Mouse (Mus musculus): ENCODE measurements around the gene Plgrkt. TPM values are rescaled to one million over a fixed set of nuclear protein-coding genes. Genes with fewer than 3 reads are reported as not detected.
A peak's percentile ranks its signal among the peaks of the same experiment; 100 is the strongest.
"Not testable (repeated sequence)": the region's sequence is repeated elsewhere in the genome, so short reads cannot be mapped to it uniquely, and the experiment has no call there.

The Plgrkt gene
- total RNA-seq (2014; fragmentation: Nextera tagmentation) (90.3 and 93.3 TPM in 2 replicates), total RNA-seq (2017) (49.2 and 53.6 TPM in 2 replicates)

DNA sequence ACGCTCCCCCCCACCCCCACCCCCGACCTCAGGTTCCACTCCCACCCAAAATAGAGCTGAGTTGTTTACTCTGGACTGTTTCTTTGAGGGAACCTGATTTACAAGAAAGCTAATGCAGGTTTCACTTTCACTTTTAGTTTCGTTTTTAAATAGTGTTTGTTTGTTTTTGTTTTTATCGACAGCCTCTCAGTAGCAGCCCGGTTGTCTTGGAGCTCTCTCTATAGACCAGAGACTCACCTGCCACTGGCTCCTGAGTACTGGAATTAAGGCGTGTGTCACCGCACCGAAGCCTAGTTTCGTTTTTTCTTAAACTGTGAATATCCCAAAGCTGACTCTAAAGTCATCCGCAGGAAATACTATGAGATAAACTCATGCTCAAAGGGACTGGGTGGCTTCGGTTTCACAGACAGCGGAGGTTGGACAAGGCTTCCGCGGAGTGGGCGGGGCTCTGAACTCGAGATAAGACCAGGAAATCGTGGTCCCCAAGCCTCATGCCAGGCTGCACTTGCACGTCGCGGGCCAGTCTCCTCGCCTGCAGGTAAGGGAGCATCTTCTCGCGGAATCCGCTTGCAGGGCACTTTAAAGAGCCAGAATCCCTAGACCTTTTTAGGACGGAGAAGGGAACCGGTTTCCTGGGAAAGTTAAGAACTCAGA is at the start of gene Plgrkt, which contains the start of gene Cd274:
TSS of gene Plgrkt (minus strand) at position 422 of the 654 bp plus-strand sequence.
TSS of gene Cd274 (plus strand) at position 487 of the 654 bp plus-strand sequence.
- ATAC-seq (replicated peaks; ENCODE audit: poor library complexity, severe bottlenecking), result peak; percentile 88

DNA sequence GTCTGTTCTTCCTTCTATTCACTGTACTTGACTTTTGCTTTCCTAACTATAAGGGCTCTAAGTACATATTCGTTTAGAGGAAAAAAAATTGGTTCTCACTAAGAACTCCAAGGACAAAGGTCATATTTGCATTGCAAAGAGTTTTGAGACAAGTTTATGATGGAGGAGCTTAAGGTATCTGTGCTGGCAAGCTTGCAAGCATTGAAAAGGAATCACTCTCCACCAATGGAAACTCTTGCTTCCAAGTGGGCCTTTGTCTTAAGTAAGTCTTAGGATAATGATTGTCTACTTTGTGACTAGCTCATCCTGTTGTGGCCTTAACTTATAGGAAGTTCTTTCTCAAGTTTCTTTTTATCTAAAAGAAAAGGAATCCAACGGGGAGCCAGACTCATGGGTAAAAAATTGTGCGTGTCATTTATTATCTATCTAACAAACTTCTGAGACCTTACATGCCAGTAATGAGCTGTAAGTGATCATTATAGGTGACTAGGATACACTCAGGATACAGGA is 49.3 kb upstream of the Plgrkt start:
- ATAC-seq (replicated peaks; ENCODE audit: poor library complexity, severe bottlenecking), result no peak

DNA sequence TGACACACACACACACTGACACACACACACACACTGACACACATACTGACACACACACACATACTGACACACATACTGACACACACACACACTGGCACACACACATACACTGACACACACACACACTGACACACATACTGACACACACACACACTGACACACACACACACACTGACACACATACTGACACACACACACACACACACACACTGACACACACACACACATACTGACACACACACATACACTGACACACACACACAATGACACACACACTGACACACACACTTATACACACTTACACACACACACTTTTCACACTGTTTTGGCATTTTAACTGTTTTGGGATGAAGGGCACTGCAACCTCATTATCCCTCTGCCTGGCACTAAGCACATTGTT is 47.7 kb upstream of the Plgrkt start:
- ATAC-seq (replicated peaks; ENCODE audit: poor library complexity, severe bottlenecking), result not testable (repeated sequence)

DNA sequence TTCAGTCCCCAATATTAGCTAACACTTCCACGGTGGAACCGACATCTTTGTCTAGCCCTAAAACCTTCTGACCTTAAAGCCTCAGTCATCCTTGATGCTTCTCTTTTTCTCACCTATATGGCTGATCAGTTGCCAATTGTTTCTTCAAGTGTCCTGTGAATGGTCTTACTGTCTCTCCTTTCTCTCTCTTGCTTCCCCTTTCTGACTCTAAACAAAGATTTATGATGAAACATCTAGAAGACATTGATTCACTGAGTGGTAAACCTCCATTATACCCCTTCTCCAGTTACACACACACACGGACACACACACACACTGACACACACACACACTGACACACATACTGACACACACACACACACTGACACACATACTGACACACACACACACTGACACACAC is 47.3 kb upstream of the Plgrkt start:
- peak; percentile 71 for ATAC-seq (replicated peaks; ENCODE audit: poor library complexity, severe bottlenecking)

DNA sequence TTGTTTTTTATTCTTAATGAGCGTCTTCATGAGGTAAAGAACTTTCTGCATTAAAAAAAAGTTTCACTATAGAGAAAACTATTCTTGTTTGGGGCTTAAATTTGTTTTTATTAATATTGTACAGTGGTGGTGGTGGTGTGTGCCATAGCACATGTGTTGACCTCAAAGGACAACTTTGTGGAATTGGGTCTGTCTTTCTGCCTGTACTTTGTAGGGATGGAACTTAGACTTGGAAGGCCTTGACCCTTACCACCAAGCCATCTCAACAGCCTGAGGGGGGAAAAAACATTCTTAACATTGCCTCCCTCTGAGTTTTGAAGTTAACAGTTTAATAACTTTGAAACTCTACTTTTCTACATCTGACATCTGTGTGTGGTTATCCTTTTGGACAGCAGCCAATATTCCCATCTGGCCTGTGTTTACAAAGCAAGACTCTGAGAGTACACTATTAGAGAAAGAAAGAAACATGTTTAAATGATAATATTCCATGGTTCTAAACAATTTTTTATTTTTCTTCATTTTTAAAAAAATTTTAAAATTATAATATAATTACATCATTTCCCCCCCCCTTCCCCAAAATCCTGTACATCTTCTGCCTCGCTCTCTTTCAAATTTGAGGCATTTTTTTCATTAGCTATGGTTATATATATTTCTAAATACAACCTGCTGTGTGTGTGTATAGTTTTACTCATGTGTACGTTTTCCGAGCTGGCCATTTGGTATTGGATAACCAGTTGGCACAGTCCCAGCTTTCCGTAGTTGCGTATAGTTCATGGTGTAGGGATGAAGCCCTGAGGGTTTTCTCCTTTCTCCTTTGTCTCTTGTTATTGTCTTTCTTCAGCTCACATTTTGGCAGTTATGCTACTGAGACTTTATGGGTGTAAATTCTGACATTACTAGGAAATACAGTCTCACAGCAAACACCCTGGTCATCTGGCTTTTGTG is 45.6 kb upstream of the Plgrkt start:
- ATAC-seq (replicated peaks; ENCODE audit: poor library complexity, severe bottlenecking), result no peak

DNA sequence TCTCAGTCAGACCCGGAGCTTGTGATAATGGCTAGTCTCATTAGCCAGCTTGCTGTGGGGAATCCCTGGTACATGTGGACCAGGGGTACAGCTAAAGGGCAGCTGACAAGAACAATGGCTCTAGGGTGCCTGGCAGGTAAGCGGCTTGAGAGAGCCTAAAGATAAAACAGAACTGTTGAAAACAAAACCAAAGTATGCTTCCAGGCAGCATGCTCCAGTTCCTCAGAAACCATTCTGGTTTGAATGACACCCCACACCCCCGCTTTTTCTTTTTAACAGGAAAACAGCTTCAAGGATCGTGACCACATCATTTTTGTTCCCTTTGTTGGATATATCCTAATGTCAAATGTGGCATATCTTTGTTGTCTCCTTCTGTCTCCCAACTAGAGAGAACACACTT is 43.4 kb upstream of the Plgrkt start, which contains the start of gene Pdcd1lg2:
TSS of gene Pdcd1lg2 (plus strand) at position 301 of the 400 bp plus-strand sequence.
- ATAC-seq (replicated peaks; ENCODE audit: poor library complexity, severe bottlenecking), result no peak

DNA sequence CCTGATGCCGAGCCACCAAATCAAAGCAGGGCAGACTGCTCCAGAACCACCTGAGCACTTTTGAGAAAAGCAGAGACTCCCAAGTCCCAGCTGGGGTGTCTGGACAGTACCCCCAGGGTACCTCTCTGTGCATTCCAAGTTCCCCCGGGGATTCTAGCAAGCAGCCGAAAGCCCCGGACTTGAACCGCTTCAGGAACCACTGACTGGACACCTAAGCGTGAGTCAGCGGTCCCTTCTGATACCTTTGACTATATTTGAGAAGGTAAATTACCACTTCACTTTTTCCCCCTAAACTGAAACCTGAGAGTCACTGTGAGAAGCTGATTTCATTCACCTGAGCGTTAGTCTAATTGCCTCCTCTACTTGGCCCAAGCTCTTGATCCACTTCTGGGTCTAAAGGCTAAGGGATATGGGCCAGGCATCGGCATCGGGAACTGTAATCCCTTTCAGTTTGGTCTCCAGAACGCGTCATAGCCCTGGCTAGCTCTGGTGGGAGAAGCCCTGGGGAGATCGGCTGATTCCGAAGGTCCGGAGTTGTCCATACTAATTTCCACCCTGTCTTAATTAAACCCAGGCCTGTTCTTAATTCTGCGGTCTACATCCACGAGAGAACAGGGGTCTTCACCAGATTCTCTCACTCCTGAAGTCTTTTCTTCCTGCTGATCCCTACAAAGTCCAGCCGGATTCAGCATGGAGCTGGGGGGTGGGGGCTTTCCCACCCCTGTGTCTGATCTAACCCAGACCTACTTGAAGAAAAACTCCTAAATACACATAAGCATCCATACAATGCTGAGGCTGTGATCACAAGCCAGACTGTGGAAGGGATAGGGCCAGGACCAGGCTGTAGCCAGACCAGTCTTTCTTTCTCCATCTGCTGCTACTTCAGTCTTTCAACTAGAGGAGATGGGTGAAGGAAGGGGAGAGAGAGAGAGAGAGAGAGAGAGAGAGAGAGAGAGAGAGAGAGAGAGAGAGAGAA is 39.1 kb upstream of the Plgrkt start:
- ATAC-seq (replicated peaks; ENCODE audit: poor library complexity, severe bottlenecking), result no peak

DNA sequence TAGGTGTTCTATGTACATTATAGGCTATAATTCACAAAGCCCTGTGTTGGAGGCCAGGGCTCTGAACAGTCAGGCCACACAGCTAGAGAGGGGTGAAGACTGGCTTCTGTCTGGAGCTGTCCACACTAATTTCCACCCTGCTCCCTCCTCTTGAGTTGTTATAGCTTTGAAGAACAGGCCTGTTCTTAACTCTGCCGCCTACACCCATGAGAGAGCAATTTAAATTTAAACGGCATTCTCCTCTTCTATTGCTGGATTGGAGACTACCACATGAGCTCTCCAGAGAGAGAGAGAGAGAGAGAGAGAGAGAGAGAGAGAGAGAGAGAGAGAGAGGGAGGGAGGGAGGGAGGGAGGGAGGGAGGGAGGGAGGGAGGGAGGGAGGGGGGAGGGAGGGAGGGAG is 38.2 kb upstream of the Plgrkt start:
- no peak for ATAC-seq (replicated peaks; ENCODE audit: poor library complexity, severe bottlenecking)

DNA sequence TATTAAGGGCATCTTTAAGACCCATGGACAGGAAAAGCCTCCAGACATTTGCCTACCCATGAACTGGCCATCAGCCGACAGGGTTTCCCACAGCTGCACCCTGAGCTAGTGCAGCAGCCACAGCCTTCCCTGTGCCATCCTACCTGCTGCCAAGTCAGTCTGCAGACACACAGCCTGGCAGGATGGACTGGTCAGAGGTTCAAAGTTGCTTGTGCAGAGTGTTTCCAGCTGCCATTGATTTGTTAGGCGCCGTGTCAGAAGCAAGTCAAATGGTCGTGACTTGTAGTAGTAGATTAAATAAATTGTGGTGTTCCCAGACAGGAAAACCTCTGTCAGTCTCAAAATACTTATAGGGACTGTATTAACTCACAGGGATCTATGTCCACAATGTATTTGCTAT is 36.1 kb upstream of the Plgrkt start:
- no peak for ATAC-seq (replicated peaks; ENCODE audit: poor library complexity, severe bottlenecking)

DNA sequence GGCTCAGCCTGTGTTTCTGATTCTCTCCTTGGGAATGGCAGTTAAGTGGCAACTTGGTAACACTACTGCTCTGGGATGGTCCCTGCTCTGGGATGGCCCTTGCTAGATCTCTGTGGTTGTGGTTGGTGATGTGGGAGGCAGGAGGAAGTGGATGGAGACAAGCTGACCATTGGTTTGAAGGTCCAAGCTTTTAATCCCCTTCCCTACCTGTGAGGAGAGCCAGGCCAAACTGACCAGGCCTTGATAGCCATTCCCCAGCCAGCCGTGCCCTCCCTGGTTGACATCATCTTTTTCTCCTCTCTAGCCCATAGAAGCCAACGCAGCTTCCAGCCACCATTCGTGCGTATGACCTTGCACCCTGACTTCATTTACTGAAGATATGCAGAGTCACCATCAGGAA is 35.4 kb upstream of the Plgrkt start:
- ATAC-seq (replicated peaks; ENCODE audit: poor library complexity, severe bottlenecking), result no peak

DNA sequence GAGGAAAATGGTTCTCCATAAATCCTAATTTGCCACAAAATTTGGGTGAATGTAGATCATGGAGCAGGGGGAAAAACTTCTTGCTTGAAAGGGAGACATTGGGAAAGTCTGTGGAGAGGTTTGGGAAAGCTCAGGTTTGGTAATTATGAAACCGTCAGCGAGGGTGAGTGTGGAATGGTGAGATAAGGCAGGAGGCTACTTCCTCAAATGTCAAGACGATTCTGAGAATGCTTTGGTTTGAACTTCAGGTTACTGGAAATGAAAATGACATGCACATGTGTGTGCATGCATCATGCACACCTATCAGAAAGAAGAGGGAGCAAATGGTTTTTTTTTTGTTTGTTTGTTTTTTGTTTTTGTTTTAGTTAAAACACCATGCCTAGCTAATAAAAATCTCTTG is 33.3 kb upstream of the Plgrkt start:
- peak; percentile 62 for ATAC-seq (replicated peaks; ENCODE audit: poor library complexity, severe bottlenecking)

DNA sequence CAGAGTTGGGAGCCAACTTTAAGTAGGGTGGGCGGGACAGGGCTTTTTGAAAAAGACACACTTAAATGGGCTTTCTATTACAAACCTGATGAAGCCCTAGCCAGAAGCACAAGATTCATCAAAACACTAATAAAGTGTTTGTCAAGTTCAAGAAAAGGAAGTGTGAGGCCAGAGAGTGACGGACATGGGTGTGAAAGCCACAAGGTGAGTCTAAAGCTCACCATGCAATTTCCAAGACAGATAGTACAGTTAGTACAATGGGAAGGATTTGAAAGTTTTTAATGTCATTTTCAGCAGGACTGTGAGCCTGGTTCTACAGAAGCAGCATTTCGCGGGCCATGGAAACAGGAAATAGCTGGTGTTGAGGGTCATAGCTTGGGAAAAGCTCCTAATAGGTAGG is 32.6 kb upstream of the Plgrkt start:
- ATAC-seq (replicated peaks; ENCODE audit: poor library complexity, severe bottlenecking), result no peak

DNA sequence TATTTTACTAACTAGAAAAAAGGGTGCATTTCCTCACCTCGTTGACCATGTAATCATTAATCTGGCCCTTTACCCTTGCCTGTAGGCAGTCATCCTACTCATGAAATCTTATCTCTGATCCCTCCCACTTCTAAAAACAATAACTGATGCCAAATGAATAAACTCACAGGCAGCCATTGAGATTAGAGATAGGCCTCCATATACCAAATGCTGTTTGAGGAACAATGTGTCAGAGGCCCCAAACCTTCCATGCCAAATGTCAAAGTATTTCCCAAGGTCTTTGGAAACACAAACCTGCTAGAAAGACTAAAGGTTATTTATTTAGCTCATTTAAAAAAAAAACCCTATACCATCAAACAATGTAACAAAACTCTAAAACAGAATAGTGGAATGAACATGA is 29.2 kb upstream of the Plgrkt start:
- ATAC-seq (replicated peaks; ENCODE audit: poor library complexity, severe bottlenecking), result no peak

DNA sequence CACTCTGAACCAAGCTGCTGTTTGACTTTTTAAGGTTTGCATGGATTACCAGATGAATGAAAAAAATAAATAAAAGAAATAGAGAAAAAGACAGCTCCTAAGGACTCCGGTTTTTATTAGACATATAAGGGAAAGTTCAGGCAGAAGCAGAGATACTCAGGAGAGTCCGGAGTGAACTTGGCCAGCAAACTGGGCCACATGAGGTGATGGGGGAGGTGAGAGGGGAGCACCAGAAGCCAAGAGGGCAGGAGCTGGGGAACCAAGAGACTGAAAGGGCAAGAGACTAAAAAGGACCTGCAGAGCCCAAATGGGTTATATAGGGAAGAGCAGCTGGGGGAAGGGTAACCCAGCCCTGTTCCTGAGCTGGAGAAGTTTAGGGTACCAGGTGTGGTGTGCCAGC is 27.5 kb upstream of the Plgrkt start:
- ATAC-seq (replicated peaks; ENCODE audit: poor library complexity, severe bottlenecking), result no peak

DNA sequence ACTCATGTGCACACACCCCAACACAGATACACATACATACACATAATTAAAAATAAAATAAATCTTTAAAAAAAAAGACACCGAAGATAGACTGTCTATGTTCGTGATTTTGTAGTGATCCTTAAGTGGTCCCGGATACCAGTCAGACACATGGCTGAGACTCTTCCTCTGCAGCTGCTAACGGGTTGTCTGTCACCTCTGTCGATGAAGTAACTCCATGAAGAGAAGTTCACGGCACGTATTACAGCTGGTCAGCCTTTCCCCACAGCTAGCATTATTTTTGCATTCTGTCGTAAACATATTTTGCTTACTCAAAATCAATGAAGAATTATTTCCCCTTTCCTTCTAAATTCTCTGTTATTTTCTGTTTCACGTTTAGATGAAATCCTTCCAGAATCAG is 26.1 kb upstream of the Plgrkt start:
- ATAC-seq (replicated peaks; ENCODE audit: poor library complexity, severe bottlenecking), result no peak

DNA sequence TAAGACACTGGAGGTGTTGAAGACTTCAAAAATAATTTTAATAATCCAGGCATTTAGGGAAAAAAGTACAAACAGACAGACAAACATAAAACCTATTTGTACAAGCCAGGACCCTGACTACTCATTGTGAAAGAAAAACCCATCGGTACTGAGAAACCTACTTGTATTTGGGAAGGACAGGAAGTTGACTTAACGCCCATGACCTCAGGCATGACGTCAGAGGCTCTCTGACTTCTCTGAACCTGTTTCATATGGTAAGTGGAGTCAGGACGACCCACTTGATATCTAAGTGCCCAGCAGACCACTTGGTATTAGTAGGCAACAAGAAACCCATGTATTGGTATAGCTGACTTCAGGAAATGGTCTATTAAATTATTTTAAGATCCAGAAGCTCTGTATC is 24.1 kb upstream of the Plgrkt start:
- ATAC-seq (replicated peaks; ENCODE audit: poor library complexity, severe bottlenecking), result no peak

DNA sequence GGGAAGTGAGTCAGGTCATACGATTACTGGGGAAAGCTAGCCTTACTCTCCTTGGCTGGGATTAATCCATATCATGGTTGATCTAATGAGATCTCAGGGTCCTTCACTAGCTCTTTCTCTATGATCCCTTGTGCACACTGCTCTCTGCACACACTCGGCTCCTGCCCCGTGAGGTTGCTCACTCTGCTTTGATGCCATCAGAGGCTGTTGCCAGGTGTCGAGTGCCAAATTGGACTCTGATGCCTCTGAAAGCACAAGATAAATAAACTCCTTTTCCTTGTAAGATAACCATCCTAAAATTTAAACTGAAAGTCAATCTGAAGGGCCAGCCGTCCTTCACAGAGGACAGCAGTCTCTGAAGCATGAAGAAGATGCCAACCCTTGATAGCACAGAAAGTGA is 23.3 kb upstream of the Plgrkt start:
- ATAC-seq (replicated peaks; ENCODE audit: poor library complexity, severe bottlenecking), result no peak

DNA sequence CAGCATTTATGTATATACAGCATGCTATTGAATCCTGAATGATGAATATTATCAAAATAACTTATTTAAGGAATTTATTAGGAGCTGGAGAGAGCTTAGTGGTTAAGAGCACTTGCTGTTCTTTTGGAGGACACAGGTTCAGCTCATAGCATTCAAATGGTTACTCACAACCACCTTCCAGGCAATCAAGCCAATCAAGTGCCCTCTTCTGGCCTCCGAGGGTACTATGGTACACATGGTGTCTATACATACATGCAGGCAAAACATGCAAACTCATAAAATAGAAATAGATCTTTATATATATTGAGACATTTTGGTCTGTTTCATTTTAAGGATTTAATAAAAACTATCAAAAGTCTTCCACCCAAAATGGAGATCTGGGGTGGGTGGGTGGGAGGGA is 21.6 kb upstream of the Plgrkt start:
- ATAC-seq (replicated peaks; ENCODE audit: poor library complexity, severe bottlenecking), result no peak

DNA sequence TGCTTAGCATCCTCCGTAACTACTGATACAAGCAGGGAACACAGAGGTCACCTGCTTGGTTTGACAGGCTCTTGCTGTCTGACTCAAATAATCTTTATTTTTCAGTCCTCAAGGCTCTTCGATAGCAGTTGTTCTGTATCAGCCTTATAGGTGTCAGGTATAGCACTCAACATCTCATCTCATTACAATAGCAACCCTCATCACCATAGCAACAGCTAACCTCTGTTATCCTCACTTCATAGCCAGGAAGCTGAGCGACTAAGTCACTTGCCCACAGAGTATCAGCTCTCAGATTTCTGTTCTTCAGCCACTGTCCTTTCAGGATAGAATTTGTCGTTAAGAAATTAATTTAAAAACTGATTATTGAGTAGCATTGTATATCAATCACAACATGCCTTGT is 18.6 kb upstream of the Plgrkt start:
- ATAC-seq (replicated peaks; ENCODE audit: poor library complexity, severe bottlenecking), result no peak

DNA sequence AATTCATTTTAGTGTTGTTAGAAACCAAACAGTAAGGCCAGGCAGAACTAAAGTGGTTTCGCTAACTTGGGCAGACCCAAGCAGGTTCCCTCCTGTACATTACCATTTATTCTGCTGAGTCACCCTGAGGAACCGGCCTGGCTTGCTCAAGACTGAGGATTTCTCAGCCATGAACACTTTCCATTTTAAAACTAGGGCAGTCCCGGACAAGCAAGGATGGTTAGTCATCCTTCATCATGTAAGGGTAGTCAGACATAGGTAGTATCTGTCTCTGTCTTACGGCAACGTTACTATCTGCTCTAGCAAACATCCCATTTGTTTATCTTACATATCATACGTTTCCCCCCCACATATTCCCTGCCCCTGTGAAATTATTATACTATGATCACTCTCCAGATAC is 17.8 kb upstream of the Plgrkt start:
- peak; percentile 75 for ATAC-seq (replicated peaks; ENCODE audit: poor library complexity, severe bottlenecking)

Data from granulocyte monocyte progenitor cell, adult 5-6 weeks (primary cell).